ENCODE assay signal across 20 mouse cellular contexts in genomic region chr1:82577339-82577738, GRCm38 (mm10). TPM values are rescaled to one million over a fixed set of nuclear protein-coding genes. Genes with fewer than 3 reads are reported as not detected.
DNase-seq lines count a peak whose midpoint lies in the region; ATAC-seq and TF ChIP-seq lines count a peak whose summit lies in the region.
"Had no signal": no experiment of that assay in that cellular context is flagged by ENCODE, and none has a peak within 500 bp of the region (broad histone marks: within the 10 kb centered on the region; RNA-seq: fewer than 3 reads in every experiment).

No protein-coding gene starts in this region.

- no peak for TF ChIP-seq CTCF in lung, postnatal 0 days (IDR thresholded peaks at IDR 0.05)

- peaks cover 11% of the 10 kb centered on the region for H3K4me1 ChIP-seq in lung, embryonic 15.5 days
- H3K4me1 ChIP-seq in lung, postnatal 0 days (ENCODE audit: insufficient read depth, low read depth, low read length) = no peaks in the 10 kb centered on the region
- H3K4me1 ChIP-seq: embryonic facial prominence, embryonic 10.5 days; embryonic facial prominence, embryonic 12.5 days; forebrain, embryonic 13.5 days; forebrain, embryonic 15.5 days had no signal

- no peak for TF ChIP-seq EP300 in lung, postnatal 0 days (IDR thresholded peaks at IDR 0.05)

- H3K36me3 ChIP-seq in lung, embryonic 15.5 days = no peaks in the 10 kb centered on the region
- no peaks in the 10 kb centered on the region for H3K36me3 ChIP-seq in lung, postnatal 0 days (ENCODE audit: insufficient read depth, low read length)
- H3K36me3 ChIP-seq: embryonic facial prominence, embryonic 10.5 days; embryonic facial prominence, embryonic 12.5 days; forebrain, embryonic 15.5 days; G1E had no signal

- no peak for ATAC-seq in lung, embryonic 15.5 days (ENCODE audit: borderline replicate concordance, extremely low read depth, low FRiP score, low TSS enrichment)
- peak; percentile 76 for ATAC-seq in lung, postnatal 0 days
- ATAC-seq: activated CD4-positive, CD25-positive, alpha-beta regulatory T cell, adult 4 months; CD4-positive, CD25-positive, alpha-beta regulatory T cell, adult 4 months; forebrain, embryonic 13.5 days; forebrain, embryonic 15.5 days had no signal

- no peaks in the 10 kb centered on the region for H3K27me3 ChIP-seq in lung, embryonic 15.5 days
- H3K27me3 ChIP-seq in lung, postnatal 0 days (replicated peaks; ENCODE audit: insufficient read depth, low read length) = no peaks in the 10 kb centered on the region
- H3K27me3 ChIP-seq: CH12.LX; embryonic facial prominence, embryonic 12.5 days; forebrain, embryonic 13.5 days; forebrain, embryonic 15.5 days; Patski had no signal

- no peak overlapping the region for H3K9ac ChIP-seq in lung, embryonic 15.5 days
- H3K9ac ChIP-seq in lung, postnatal 0 days (replicated peaks; ENCODE audit: low read depth) = no peak overlapping the region
- H3K9ac ChIP-seq: embryonic facial prominence, embryonic 12.5 days; forebrain, embryonic 13.5 days; forebrain, embryonic 15.5 days had no signal

- H3K9me3 ChIP-seq in lung, embryonic 15.5 days = no peaks in the 10 kb centered on the region
- no peaks in the 10 kb centered on the region for H3K9me3 ChIP-seq in lung, postnatal 0 days (ENCODE audit: low read length)
- H3K9me3 ChIP-seq: embryonic facial prominence, embryonic 10.5 days; embryonic facial prominence, embryonic 12.5 days; forebrain, embryonic 13.5 days; forebrain, embryonic 15.5 days; G1E had no signal

- no peak overlapping the region for H3K4me2 ChIP-seq in lung, embryonic 15.5 days
- H3K4me2 ChIP-seq in lung, postnatal 0 days (replicated peaks; ENCODE audit: low read depth, low read length) = no peak overlapping the region
- H3K4me2 ChIP-seq: embryonic facial prominence, embryonic 12.5 days; forebrain, embryonic 13.5 days; forebrain, embryonic 15.5 days had no signal

- H3K4me3 ChIP-seq in lung, embryonic 15.5 days = no peak overlapping the region
- H3K4me3 ChIP-seq in lung, postnatal 0 days (ENCODE audit: low read depth, low read length) = no peak overlapping the region
- H3K4me3 ChIP-seq: embryonic facial prominence, embryonic 10.5 days; embryonic facial prominence, embryonic 12.5 days; forebrain, embryonic 13.5 days; forebrain, embryonic 15.5 days had no signal

- 53% methylated on average over 10 of the region's 10 CpGs for WGBS in lung, embryonic 15.5 days
- WGBS in lung, postnatal 0 days = 67% methylated on average over 10 of the region's 10 CpGs

- peak overlapping the region; percentile 35 for H3K27ac ChIP-seq in lung, embryonic 15.5 days
- H3K27ac ChIP-seq in lung, postnatal 0 days (ENCODE audit: low read length) = peak overlapping the region; percentile 38; the same call in 1 of the 2 replicates
- H3K27ac ChIP-seq: embryonic facial prominence, embryonic 10.5 days; embryonic facial prominence, embryonic 12.5 days; forebrain, embryonic 13.5 days; forebrain, embryonic 15.5 days had no signal

- peak; percentile 68 for DNase-seq in heart, adult 11 months
- DNase-seq in heart, adult 18-20 months = no peak
- no peak for DNase-seq in lung, postnatal 14 days
- DNase-seq in lung, postnatal 0 days (ENCODE audit: low spot score) = peak; percentile 48
- no peak for DNase-seq in lung, postnatal 4 days
- DNase-seq: adrenal gland, adult 8-10 months; B cell, adult 2 months; cerebellum, adult 11-12 months; cerebellum, adult 2 months; cerebellum, adult 9-10 months had no signal

RNA-seq across cellular contexts. Expression of gene Col4a4, which starts 9.3 kb away (rescaled TPM):
- 1 to 10 TPM; 4.2 to 4.7 TPM for total RNA-seq in heart, adult 18-20 months (2021)
- 11.3 and 12.7 TPM in 2 replicates for polyA plus RNA-seq in lung, embryonic 15.5 days (2015; fragmentation: Nextera tagmentation; extraction: Ambion mirVana)
- 67.3 and 78.7 TPM in 2 replicates for polyA plus RNA-seq in lung, postnatal 0 days (2015; fragmentation: Nextera tagmentation; extraction: Ambion mirVana)
- polyA plus RNA-seq: G1E had no signal

RNA-seq across cellular contexts. Expression of gene Col4a3, which starts 9.4 kb away (rescaled TPM):
- total RNA-seq in heart, adult 18-20 months (2021) = 1 to 10 TPM; 1.1 to 1.5 TPM
- 4.3 and 5.4 TPM in 2 replicates for polyA plus RNA-seq in lung, embryonic 15.5 days (2015; fragmentation: Nextera tagmentation; extraction: Ambion mirVana)
- polyA plus RNA-seq in lung, postnatal 0 days (2015; fragmentation: Nextera tagmentation; extraction: Ambion mirVana) = 114 and 120 TPM in 2 replicates
- total RNA-seq: CH12.LX had no signal
- polyA plus RNA-seq: CD4-positive, CD25-positive, alpha-beta regulatory T cell, adult 4 months had no signal

Comparison
In these comparisons a context has a peak if more than half of its experiments do, and no peak if none do; other contexts are left out.
1. DNase-seq: peak in heart, adult 11 months (single experiment) and lung, postnatal 0 days (single experiment); none in heart, adult 18-20 months (0 of 2), lung, postnatal 14 days (single experiment) and lung, postnatal 4 days (0 of 2).
2. RNA of gene Col4a3, which starts 9.4 kb away (polyA plus RNA-seq): 114 to 120 TPM in lung, postnatal 0 days; 4.3 to 5.4 TPM in lung, embryonic 15.5 days; every median in the first group is over 10 times any median in the second.